Mouse (Mus musculus) hindbrain, embryonic 16.5 days (tissue): Measurements from ENCODE around the gene Prmt1. TPM values are rescaled to one million over a fixed set of nuclear protein-coding genes. Genes with fewer than 3 reads are reported as not detected.

Experiments
- ATAC-seq: fragments of 200-750 bp; cut with Nextera tagmentation; 2 replicates; pipeline ENCODE4 v1.8.0; 2017; ENCODE audit warnings: moderate TSS enrichment, moderate library complexity
- H3K27ac ChIP-seq: fragments of 300-500 bp; sonication (generic); 2 replicates; pipeline ENCODE4 v1.5.1; 2014; ENCODE audit warnings: low read depth, mild to moderate bottlenecking, control low read depth, low read length, moderate library complexity
- H3K27me3 ChIP-seq: fragments of 300-500 bp; sonication (generic); replicated peaks from 2 replicates; pipeline ENCODE4 v1.6.1; 2014; ENCODE audit warnings: low read length; ENCODE audit not compliant: control insufficient read depth, insufficient read depth
- H3K36me3 ChIP-seq: fragments of 300-500 bp; sonication (generic); 2 replicates; pipeline ENCODE4 v1.6.1; 2014; ENCODE audit warnings: mild to moderate bottlenecking, low read length, moderate library complexity, mixed read lengths; ENCODE audit not compliant: control insufficient read depth, insufficient read depth
- H3K4me1 ChIP-seq: fragments of 300-500 bp; sonication (generic); 2 replicates; pipeline ENCODE4 v1.6.1; 2014; ENCODE audit warnings: low read depth, low read length; ENCODE audit not compliant: control insufficient read depth, insufficient read depth
- H3K4me2 ChIP-seq: fragments of 300-500 bp; sonication (generic); 2 replicates; pipeline ENCODE4 v1.6.1; 2014; ENCODE audit warnings: mild to moderate bottlenecking, low read length, control low read depth, moderate library complexity
- H3K4me3 ChIP-seq: fragments of 300-500 bp; sonication (generic); 2 replicates; pipeline ENCODE4 v1.5.1; 2014; ENCODE audit warnings: mild to moderate bottlenecking, low read length, control low read depth, moderate library complexity
- H3K9ac ChIP-seq: fragments of 300-500 bp; sonication (generic); 2 replicates; pipeline ENCODE4 v1.6.1; 2014; ENCODE audit warnings: low read depth, mild to moderate bottlenecking, control low read depth, low read length, moderate library complexity
- H3K9me3 ChIP-seq: fragments of 300-500 bp; sonication (generic); 2 replicates; pipeline ENCODE4 v1.6.1; 2014; ENCODE audit warnings: mild to moderate bottlenecking, low read length, moderate library complexity; ENCODE audit not compliant: control insufficient read depth
- WGBS: fragments of 180-500 bp; shearing (Covaris S2); extraction: QIAGEN DNeasy Blood & Tissue Kit; methylation state at CpG from one replicate; pipeline ENCODE4 v1.1.7; 2014; 5-methylcytosine and 5-hydroxymethylcytosine counted together
- polyA plus RNA-seq: library from polyadenylated mRNA; unstranded; fragments of >200 nt; fragmentation: Nextera tagmentation; extraction: Ambion mirVana; gene quantifications from 2 replicates; pipeline ENCODE4 v1.2.1, GENCODE M21; 2015

Gene Prmt1
- polyA plus RNA-seq, 1 experiment from 2014 or later: 629 TPM

DNA sequence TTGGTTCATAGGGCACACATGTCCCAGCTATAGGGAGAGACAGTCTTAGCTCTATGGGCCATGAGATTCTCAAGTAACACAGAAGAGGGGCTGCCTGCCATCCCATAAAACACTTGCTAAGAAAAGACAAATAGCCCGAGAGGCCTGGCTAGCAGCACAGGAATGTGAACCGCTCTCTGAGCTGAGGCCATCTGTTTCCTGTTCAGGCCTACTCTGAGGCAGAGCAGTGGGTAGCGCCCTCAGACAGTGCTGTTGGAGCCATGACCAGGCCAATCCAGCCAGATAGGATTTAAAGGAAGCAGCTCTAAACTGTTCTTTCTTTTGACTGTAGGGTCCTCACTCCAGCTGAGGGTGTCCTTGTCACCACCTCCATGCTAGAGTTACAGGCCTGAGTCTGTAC lies 18.2 kb upstream of the Prmt1 start:
- ATAC-seq: no peak
- Histone ChIP-seq H3K9me3 (no peaks in the 10 kb centered on the region), H3K4me2 (no peak overlapping the region), H3K4me1 (peaks cover 1% of the 10 kb centered on the region), H3K9ac (no peak overlapping the region), H3K4me3 (no peak overlapping the region), H3K27me3 (no peaks in the 10 kb centered on the region), H3K27ac (no peak overlapping the region), H3K36me3 (peaks cover 76% of the 10 kb centered on the region)
- WGBS: 82% methylated on average over 3 of the region's 3 CpGs

DNA sequence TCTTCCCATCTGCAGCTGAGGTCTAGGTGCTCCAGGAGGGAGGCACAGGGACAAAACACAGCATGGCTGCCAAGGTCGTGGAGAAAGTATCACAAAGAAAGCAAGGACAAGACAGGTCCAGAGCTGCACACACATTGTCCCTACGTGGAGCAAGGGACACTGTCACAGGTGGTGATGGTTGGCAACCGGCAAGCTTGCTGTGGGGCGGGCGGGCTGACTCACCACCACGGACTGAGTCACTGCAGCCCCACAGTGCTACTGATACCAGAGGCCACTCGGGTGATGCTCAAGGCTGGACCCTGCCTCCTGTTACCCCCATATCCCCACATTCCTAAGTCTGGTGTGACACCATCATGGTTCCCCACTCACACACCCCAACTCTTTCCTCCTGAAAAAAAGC lies 16.1 kb upstream of the Prmt1 start:
- no peak overlapping the region for H3K4me2 ChIP-seq
- no peaks in the 10 kb centered on the region for H3K27me3 ChIP-seq
- no peak for ATAC-seq
- H3K27ac ChIP-seq: no peak overlapping the region
- H3K4me3 ChIP-seq: no peak overlapping the region
- H3K9me3 ChIP-seq: no peaks in the 10 kb centered on the region
- H3K9ac ChIP-seq: no peak overlapping the region
- WGBS: 88% methylated on average over 7 of the region's 7 CpGs
- peaks cover 61% of the 10 kb centered on the region for H3K36me3 ChIP-seq
- peaks cover 13% of the 10 kb centered on the region for H3K4me1 ChIP-seq

DNA sequence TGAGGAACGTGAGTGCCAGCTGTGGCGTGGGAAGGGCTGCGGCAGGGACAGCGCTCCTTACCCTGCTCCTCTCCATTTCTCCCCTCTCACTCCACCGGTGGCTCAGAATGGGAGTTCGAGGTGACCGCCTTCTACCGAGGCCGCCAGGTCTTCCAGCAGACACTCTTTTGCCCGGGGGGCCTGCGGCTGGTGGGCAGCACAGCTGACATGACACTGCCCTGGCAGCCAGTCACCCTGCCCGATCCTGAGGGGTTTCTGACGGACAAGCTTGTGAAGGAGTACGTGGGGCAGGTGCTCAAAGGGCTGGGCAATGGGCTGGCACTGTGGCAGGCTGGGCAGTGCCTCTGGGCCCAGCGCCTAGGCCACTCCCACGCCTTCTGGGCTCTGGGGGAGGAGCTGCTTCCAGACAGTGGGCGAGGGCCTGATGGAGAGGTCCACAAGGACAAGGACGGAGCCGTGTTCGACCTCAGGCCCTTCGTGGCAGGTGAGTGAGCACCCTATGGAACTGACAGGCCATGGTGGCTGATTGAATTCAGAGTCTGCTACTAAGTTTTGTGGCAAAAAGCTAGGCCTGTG lies 14.3 kb upstream of the Prmt1 start:
- Histone ChIP-seq H3K27me3 (no peaks in the 10 kb centered on the region), H3K36me3 (peaks cover 42% of the 10 kb centered on the region), H3K4me3 (no peak overlapping the region), H3K4me1 (peaks cover 16% of the 10 kb centered on the region), H3K27ac (no peak overlapping the region), H3K4me2 (no peak overlapping the region), H3K9ac (no peak overlapping the region), H3K9me3 (no peaks in the 10 kb centered on the region)
- 81% methylated on average over 21 of the region's 21 CpGs for WGBS
- ATAC-seq: no peak

DNA sequence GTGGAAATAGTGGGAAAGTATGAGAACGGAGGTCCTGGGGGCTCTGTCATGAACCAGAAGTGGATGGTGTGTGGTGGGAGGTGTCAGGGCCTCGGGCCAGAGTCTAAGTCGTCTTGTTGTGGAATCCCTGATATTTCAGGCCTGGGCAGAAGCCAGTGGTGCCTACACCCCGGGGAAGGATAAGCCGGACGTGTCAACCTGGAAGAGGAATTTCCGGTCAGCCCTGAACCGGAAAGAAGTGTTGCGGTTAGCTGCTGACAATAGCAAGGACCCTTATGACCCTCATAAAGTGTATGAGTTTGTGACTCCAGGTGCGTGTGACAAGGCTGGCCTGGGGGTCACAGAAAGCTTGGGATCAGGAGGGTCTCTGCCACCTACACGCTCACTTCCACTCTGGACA lies 13.4 kb upstream of the Prmt1 start:
- Histone ChIP-seq H3K4me3 (no peak overlapping the region), H3K9me3 (no peaks in the 10 kb centered on the region), H3K27me3 (no peaks in the 10 kb centered on the region), H3K36me3 (peaks cover 37% of the 10 kb centered on the region), H3K4me2 (no peak overlapping the region), H3K27ac (no peak overlapping the region), H3K9ac (no peak overlapping the region), H3K4me1 (peaks cover 16% of the 10 kb centered on the region)
- no peak for ATAC-seq
- 75% methylated on average over 11 of the region's 11 CpGs for WGBS

DNA sequence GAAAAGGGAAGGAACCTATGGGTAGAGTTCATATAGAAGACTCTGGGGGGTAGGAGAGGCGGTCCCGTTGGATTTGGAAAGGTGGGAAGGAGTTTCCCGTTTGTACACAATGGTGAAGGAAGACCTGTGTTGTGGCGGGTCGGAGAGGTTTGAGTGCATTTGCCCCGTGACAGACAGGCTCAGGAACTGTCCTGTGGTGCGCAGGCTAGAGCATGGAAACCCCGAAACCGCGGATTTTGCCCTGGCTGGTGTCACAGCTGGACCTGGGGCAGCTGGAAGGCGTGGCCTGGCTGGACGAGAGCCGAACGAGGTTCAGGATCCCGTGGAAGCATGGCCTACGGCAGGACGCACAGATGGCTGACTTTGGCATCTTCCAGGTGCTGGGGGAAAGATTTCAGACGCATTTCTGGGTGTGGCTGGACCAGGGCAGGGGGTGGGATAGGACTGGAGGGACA lies 12.2 kb upstream of the Prmt1 start, which contains the start of gene Bcl2l12:
Gene Bcl2l12 (minus strand): TSS at position 212 of the 455 bp plus-strand sequence.
- H3K4me3 ChIP-seq: peak within 1 kb of the TSS; percentile 65
- H3K9ac ChIP-seq: peak within 1 kb of the TSS; percentile 66
- H3K4me1 ChIP-seq: peaks cover 16% of the 10 kb centered on the region
- no peaks in the 10 kb centered on the region for H3K9me3 ChIP-seq
- peak within 1 kb of the TSS; percentile 63 for H3K4me2 ChIP-seq
- peaks cover 27% of the 10 kb centered on the region for H3K36me3 ChIP-seq
- H3K27me3 ChIP-seq: no peaks in the 10 kb centered on the region
- 2% methylated on average over 18 of the region's 18 CpGs for WGBS
- H3K27ac ChIP-seq: peak within 1 kb of the TSS; percentile 79
- no peak for ATAC-seq

DNA sequence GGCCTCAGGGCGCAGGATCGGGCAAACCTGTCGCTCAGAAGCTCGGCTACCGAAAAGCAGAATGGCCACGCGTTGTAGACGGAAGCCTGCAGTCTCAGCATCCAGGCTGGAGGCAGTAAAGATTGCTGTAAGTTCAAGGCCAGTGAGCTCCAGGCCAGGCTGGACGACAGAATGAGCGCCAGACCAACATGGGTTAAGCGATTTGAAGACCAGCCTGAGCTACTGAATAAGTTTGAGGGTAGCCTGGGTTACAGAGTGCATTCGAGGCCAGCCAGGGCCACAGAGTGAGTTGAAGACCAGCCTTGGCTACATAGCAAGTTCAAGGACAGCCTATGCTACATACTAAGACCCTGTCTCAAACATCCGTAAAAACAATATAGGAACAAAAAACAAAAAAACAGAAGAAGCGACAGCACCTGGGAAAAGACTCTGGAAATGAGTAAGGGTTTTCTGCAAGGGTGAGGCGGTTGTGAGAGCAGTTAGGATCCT lies 11.6 kb upstream of the Prmt1 start:
- Histone ChIP-seq H3K27me3 (no peaks in the 10 kb centered on the region), H3K4me1 (peaks cover 16% of the 10 kb centered on the region), H3K9me3 (no peaks in the 10 kb centered on the region), H3K36me3 (peaks cover 22% of the 10 kb centered on the region), H3K9ac (peak overlapping the region; percentile 66), H3K27ac (peak overlapping the region; percentile 79), H3K4me3 (peak overlapping the region; percentile 65), H3K4me2 (peak overlapping the region; percentile 63)
- ATAC-seq: no peak
- 3% methylated on average over 15 of the region's 15 CpGs for WGBS

DNA sequence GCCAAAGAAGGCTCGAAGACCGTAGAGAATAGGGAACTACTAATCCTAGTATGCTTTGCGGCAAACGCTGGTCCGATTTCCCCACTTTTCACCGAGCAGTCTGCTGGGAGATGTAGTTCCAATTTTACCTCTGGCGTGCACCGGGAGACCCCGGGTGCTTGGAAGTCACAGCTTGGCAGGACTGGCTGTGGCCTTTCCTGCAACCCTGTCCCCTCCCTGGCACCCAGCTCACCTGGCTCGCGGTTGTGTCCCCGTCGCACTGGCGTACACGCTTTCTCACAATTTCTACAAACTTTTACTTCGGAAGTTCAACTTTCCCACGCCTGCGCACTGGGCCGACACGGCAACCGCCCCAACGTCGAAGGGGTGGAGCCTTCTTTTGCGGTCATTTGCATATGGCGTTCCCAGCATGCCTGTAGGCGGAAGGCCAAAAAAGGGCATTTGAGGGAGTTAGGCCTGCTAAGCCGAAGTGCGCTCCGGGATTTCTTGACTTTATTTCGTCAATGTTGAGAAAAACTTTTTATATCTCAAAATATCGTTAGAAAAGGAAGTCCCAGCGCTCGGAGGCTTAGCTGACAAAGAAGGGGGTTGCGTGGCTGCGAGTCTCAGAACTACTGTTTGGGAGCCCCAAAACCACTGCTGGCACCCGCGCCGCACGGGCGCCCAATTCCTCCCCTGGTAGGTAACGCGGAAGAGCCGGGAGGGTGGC lies 11.0 kb upstream of the Prmt1 start, which contains the start of gene Irf3:
Gene Irf3 (plus strand): TSS at position 418 of the 709 bp plus-strand sequence.
- Histone ChIP-seq H3K4me2 (peak within 1 kb of the TSS; percentile 63), H3K9ac (peak within 1 kb of the TSS; percentile 66), H3K27me3 (no peaks in the 10 kb centered on the region), H3K36me3 (peaks cover 20% of the 10 kb centered on the region), H3K4me3 (peak within 1 kb of the TSS; percentile 65), H3K9me3 (no peaks in the 10 kb centered on the region), H3K4me1 (peaks cover 16% of the 10 kb centered on the region), H3K27ac (peak within 1 kb of the TSS; percentile 79)
- under 1% methylated on average over 43 of the region's 43 CpGs for WGBS
- ATAC-seq: peak; percentile 93

DNA sequence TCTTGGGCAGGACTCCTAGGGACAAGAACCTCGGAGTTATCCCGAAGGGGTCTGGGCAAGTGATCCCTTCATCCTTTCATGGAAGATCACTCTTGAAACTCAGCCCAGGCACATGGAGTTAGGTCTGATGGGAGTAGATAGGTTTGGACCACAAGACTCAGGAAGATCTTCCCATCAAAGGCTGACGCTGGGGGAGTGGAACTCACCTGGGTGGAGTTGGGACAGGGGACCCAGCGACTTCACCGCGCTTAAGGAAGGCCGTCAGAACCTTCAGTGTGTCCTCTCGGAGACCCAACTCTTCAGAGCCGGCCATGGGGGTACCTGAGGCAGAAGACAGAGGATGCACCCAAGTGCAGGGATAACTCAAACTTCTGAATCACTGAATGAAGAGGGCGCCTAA lies 10.3 kb upstream of the Prmt1 start:
- H3K4me2 ChIP-seq: peak overlapping the region; percentile 63
- no peak for ATAC-seq
- H3K9me3 ChIP-seq: no peaks in the 10 kb centered on the region
- H3K4me3 ChIP-seq: peak overlapping the region; percentile 65
- H3K9ac ChIP-seq: peak overlapping the region; percentile 24; the same call in 1 of the 2 replicates
- H3K36me3 ChIP-seq: peaks cover 14% of the 10 kb centered on the region
- WGBS: 18% methylated on average over 10 of the region's 10 CpGs
- H3K27ac ChIP-seq: 0 out of 2 replicates have a peak overlapping the region, but pooled peaks have one; percentile 32
- H3K4me1 ChIP-seq: peaks cover 16% of the 10 kb centered on the region
- H3K27me3 ChIP-seq: no peaks in the 10 kb centered on the region
